Mouse (Mus musculus) cerebellum, adult 11-12 months (tissue): ENCODE measurements around the gene Cul7.

Experiments
- DNase-seq: peaks from one replicate; pipeline ENCODE4 v3.0.0; 2022

Gene Cul7

GRCm38 (mm10) chr17:46704887-46705835 lies 55.0 kb downstream of the Cul7 start, which contains the start of gene Ppp2r5d:
TSS of gene Ppp2r5d (minus strand) at chr17:46705111.
- peak; percentile 98 for DNase-seq

- DNase-seq, result no peak
Measured at GRCm38 (mm10) chr17:46706375-46707089, 56.4 kb downstream of the Cul7 start.

- DNase-seq, result peak; percentile 92
Measured at GRCm38 (mm10) chr17:46710959-46711597, 60.9 kb downstream of the Cul7 start, which contains the start of gene Pex6. TSS of gene Pex6 (plus strand) at chr17:46711463.

- peak; percentile 64 for DNase-seq
Measured at GRCm38 (mm10) chr17:46711612-46712271, 61.6 kb downstream of the Cul7 start.

- no peak for DNase-seq
Measured at GRCm38 (mm10) chr17:46712442-46712841, 62.3 kb downstream of the Cul7 start.

GRCm38 (mm10) chr17:46713849-46714248 lies 63.7 kb downstream of the Cul7 start:
- DNase-seq, result no peak
